Mouse (Mus musculus): ENCODE data around the gene Zfp933.
"Not testable (repeated sequence)": the region's sequence is repeated elsewhere in the genome, so short reads cannot be mapped to it uniquely, and the experiment has no call there.

Zfp933 gene

GRCm38 (mm10) chr4:147862051-147862450 is 13.9 kb upstream of the Zfp933 start:
- DNase-seq (ENCODE audit: low spot score) = no peak

GRCm38 (mm10) chr4:147850776-147851175 is 2.6 kb upstream of the Zfp933 start:
- no peak for DNase-seq (ENCODE audit: low spot score)

DNA sequence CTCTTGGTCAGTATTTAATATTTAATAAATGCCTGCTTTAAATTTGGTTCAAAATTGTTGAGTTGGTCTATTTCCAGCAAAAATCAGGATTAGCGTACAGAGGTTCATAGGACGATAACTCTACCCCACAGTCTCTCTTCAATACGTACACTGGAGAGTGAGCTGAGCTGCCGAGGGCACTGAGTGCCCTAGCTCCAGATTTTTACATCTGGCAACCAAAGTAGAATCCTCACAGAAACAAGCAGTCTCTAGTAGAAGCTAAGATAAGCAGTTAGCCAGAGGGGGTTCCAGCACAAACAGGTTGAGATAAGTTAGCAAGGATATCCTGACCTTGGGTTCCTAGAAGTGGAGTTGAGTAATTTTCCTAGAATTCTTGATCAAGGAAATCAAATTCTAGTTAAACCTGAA is 422 bp upstream of the Zfp933 start:
- DNase-seq (ENCODE audit: low spot score) = no peak

DNA sequence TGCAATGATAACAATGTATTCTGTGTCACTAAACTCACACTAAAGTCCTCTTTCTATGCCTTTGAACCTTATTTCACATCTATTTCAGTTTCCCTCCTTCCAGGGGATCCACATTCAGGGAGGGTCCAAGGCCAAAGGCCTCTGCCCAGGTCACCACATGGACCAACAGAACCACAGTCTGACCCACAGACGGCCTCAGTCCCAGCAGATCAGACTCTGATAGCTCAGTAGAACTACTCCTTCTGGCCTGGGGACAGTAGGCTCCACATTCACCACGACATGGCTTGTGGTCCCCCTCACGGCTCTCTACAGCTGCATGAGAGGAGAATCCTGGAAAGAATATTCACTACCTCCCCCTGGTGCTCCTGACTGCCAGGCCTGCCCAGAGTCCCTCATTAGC is 5.3 kb downstream of the Zfp933 start:
- DNase-seq (ENCODE audit: low spot score) = no peak

GRCm38 (mm10) chr4:147839282-147839681 is 8.9 kb downstream of the Zfp933 start:
- not testable (repeated sequence) for DNase-seq (ENCODE audit: low spot score)

DNA sequence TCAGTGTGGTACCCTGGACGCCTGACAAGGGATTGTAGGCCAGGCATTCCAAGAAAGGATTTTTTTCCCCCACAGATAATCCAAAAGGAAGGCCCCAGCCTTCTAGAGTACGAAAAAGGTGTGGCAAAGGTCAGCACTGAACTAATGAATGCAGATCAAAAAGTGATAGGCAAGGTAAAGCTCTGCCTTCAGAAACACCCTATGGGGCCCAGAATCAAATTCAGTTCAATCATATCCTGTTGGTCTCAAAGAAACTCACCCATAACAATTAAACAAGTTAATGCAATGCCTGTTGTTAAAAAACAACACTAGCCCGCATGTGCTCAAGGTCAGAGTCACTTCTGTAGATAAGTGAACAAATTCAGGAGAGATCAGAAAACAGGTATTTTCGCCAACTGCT is 23.8 kb downstream of the Zfp933 start:
- DNase-seq (ENCODE audit: low spot score) = no peak

DNA sequence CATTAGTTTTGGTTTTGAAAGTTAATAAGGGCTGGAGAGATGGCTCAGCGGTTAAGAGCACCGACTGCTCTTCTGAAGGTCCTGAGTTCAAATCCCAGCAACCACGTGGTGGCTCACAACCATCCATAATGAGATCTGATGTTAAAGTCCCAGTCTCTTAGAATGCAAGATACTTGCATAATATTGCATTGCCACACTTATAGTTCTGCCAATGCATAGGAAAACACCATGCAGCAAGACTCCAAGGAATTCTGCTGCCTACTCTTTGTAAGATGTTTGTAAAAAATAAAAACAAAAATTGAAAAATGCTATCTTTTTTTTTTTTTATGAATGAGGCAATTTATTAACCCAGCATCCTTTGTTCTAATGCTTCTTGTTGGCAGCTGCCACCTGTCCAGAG is 26.8 kb downstream of the Zfp933 start:
- DNase-seq (ENCODE audit: low spot score) = not testable (repeated sequence)

DNA sequence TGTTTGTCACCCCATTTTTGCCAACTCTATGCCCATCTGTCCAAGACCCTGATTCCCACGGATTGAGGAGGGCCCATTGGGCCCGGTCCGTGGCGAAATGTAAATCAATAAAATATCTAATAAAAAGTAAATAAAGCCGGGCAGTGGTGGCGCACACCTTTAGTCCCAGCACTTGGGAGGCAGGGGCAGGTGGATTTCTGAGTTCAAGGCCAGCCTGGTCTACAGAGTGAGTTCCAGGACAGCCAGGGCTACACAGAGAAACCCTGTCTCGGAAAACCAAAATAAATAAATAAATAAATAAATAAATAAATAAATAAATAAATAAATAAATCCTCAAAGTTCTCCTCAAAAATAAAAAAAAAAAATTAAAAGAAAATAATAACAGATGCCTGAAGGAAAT is 28.5 kb downstream of the Zfp933 start:
- not testable (repeated sequence) for DNase-seq (ENCODE audit: low spot score)

DNA sequence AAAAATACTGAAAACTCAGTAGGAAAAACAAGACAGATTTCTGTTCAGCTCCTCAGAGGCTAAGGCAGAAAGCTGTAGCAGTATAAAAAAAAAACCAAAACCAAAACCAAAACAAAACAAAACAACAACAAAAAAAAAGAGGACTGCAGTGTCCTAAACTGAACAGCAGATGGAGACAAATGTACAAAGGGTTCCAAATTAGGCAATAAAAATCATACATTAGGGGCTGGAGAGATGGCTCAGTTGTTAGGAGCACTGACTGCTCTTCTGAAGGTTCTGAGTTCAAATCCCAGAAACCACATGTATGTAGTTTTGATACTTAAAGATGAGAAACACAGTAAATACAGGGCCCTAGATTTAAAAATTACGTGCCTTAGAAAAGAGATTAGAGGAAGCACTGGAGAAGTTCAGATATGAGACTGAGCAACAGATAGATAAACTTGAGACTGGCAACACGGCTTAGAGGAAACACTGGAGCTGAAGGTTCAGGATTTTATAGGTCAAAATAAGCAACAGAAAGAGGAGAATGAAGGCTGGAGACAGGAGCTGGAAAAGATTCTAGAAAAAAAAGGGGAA is 33.5 kb downstream of the Zfp933 start:
- DNase-seq (ENCODE audit: low spot score) = no peak

- no peak for DNase-seq (ENCODE audit: low spot score)
Measured at GRCm38 (mm10) chr4:147813249-147813765, 34.9 kb downstream of the Zfp933 start.

DNA sequence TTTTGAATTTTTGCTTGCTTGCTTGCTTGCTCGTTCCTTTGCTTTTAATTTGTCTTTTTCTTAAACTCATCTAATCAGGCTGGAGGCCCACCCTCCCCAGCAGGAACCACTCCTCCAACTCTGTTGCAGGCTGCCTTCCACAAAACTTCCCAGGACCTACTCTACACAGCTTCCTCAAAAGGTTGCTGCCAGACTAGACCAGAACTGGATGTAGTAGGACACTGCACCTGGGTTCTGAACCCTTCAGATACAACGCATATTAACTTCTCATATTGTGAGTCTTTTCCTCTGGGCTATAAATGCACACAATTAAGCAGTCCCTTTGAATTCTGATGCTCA is 38.2 kb downstream of the Zfp933 start:
- not testable (repeated sequence) for DNase-seq (ENCODE audit: low spot score)

- not testable (repeated sequence) for DNase-seq (ENCODE audit: low spot score)
Measured at GRCm38 (mm10) chr4:147809292-147809965, 38.7 kb downstream of the Zfp933 start, which contains the start of gene Zfp984. Zfp984 (minus strand) TSS chr4:147809788.

DNA sequence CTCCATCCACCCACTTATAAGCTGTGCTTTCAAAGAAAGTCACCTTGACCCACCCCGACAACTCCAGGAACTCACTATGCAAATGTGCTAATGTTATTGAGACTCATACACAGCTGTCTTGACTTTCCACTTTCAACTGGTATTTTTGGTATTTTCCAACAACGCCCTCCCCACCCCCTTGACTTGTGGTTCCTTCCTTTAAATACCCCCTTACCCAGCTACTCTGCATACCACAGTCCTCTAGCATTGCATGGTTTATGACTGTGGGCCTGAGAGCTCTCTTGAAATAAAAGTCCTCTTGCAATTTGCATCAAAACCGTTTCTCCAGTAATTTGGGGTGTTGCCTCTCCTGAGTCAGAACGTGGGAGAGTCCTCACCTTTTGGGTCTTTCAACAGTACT is 39.7 kb downstream of the Zfp933 start:
- not testable (repeated sequence) for DNase-seq (ENCODE audit: low spot score)

DNA sequence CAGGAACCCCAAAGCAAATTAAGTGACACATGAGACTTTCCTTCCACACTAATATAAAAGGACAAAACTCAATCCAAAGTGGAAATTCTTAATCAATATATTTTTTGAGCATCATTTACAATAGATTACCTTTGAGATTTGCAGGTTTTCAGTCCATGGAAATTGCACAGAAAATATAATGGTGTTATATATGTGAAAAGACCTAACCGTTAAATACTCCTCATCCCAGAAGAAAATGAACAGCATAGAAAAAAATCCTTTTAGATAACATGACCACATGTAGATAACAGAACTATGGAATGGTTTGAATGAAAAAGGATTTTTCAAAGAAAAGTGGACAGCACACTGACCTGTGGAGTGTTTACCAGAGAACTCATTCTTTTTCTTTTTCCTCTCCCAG is 52.9 kb downstream of the Zfp933 start:
- not testable (repeated sequence) for DNase-seq (ENCODE audit: low spot score)

GRCm38 (mm10) chr4:147794026-147794665 is 54.0 kb downstream of the Zfp933 start:
- not testable (repeated sequence) for DNase-seq (ENCODE audit: low spot score)

DNA sequence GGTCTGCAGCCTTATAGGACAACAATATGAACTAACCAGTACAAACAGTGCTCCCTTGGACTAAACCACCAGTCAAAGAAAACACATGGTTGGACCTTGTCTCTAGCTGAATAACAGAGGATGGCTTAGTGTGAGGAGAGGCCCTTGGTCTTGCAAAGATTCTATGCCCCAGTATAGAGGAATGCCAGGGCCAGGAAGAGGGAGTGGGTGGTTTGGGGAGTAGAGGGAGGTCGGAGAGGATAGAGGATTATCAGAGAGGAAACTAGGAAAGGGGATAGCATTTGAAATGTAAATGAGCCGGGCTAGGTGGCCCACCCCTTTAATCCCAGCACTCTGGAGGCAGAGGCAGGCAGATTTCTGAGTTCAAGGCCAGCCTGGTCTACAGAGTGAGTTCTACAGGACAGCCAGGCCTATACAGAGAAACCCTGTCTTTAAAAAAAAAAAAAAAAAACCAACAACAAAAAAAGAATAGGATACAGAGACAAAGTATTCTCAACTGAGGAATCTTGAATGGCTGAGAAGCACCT is 54.7 kb downstream of the Zfp933 start:
- not testable (repeated sequence) for DNase-seq (ENCODE audit: low spot score)

DNA sequence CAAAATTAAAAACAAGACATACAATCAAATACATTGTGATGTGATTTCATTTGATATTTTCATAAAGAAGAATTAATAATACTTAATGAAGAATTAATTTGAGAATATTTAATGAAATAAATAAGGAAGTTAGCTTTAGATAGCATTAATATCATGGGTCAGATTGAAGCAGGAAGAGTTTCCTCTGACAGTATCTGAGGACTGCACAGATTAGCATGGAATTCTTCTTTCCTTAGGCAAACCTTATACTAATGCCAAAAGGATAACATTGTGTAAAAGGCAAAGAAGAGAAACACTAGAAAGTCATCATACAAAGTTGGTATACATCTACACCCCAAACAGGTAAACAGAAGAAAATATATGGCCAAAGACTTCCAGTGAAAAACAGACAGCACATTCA is 56.4 kb downstream of the Zfp933 start:
- not testable (repeated sequence) for DNase-seq (ENCODE audit: low spot score)

Measured in ovary, postnatal 10 days (tissue).